Mouse (Mus musculus) liver, adult (tissue): ENCODE data around the gene Fgg.

Experiments used
- GATA4 ChIP-seq: IDR thresholded peaks from 2 replicates; pipeline ENCODE4 v1.6.1; 2014; ENCODE audit warnings: mild to moderate bottlenecking, low read length; ENCODE audit not compliant: insufficient replicate concordance

Fgg gene

GRCm38 (mm10) chr3:83053126-83053525 is 45.6 kb downstream of the Fgg start:
- no peak for TF ChIP-seq GATA4

GRCm38 (mm10) chr3:83053758-83054157 is 46.2 kb downstream of the Fgg start:
- no peak for TF ChIP-seq GATA4

- TF ChIP-seq GATA4: no peak
Measured at GRCm38 (mm10) chr3:83054759-83055158, 47.2 kb downstream of the Fgg start.

DNA sequence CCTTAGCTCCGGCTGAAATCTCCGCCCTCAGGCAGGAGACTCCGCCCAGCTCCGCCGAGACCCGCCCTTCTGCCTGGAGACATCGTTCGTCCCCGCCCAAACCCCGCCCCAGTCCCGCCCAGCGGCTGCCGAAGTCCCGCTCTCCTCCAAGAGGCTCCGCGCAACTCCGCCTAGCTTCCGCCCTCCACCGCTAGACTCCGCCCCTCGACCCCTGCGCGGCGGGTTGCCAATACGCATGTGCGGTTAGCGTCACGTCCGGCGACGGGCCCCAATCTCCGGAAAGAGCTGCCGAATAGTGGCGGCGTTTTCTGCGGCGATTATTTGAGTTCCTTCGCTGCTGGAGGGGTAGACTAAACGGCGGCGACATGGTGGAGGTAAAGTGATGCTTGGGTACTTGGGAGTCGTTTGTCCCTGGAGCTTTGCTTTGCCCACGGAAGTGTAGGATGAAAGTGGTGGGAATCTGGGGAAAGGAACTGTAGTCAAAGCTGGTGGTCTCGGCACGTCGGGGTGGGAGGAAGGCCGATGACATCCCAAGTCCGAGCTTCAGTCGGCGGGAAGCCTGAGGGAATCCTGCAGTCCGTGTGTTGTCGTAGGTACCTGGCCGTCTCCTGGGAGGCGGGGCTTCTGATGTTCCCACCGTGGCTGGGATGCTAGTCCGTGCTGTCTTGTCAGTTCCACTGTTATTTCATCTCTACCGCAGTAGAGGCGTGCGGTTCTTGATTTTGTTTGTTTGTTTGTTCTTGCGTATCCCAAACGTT is 47.9 kb downstream of the Fgg start, which contains the start of gene Plrg1:
TSS of gene Plrg1 (plus strand) at position 242 of the 758 bp plus-strand sequence.
- no peak; the same call in 1 of the 2 replicates for TF ChIP-seq GATA4

DNA sequence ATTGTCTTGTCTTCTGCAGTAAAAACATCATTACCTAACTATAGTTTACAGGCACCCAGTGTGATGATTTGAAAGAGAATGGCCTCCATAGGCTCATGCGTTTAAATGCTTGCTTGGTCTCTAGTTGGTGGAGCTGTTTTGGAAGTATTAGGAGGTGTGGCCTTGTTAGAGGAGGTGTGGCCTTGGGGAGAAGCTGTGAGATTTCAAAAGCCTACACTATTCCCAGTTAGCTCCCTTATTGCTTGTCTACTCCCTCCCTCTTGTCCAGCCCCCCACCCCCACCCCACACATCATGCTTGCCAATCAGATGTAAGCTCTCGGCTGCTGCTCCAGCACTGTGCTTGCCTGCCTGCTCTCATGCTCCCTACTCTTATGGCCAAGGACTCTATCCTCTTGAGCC is 49.5 kb downstream of the Fgg start:
- TF ChIP-seq GATA4: no peak
